Mouse (Mus musculus): ENCODE data around the gene Wnt5b. TPM values are rescaled to one million over a fixed set of nuclear protein-coding genes. Genes with fewer than 3 reads are reported as not detected.

The Wnt5b gene
- polyA plus RNA-seq, 1 experiment from 2014 or later = 0.18 TPM

GRCm38 (mm10) chr6:119475988-119476387 lies 68.2 kb downstream of the Wnt5b start:
- Histone ChIP-seq H3K9ac (ENCODE audit: low read depth, low read length) (no peak overlapping the region), H3K27ac (ENCODE audit: low read length) (no peak overlapping the region), H3K9me3 (replicated peaks; ENCODE audit: control insufficient read depth, low read length) (no peaks in the 10 kb centered on the region), H3K4me2 (ENCODE audit: low read depth, low read length) (no peak overlapping the region), H3K27me3 (ENCODE audit: control insufficient read depth, insufficient read depth, low read depth, low read length) (peaks cover 2% of the 10 kb centered on the region; the same call in 1 of the 2 replicates), H3K4me3 (ENCODE audit: low read depth, low read length) (no peak overlapping the region), H3K36me3 (ENCODE audit: control insufficient read depth, insufficient read depth) (no peaks in the 10 kb centered on the region), H3K4me1 (ENCODE audit: control insufficient read depth, low read depth, low read length) (peaks cover 22% of the 10 kb centered on the region)
- WGBS (ENCODE audit: insufficient replicate concordance) = 39% methylated on average over 6 of the region's 6 CpGs
- ATAC-seq (ENCODE audit: low read depth) = no peak

GRCm38 (mm10) chr6:119473992-119474391 lies 70.2 kb downstream of the Wnt5b start:
- WGBS (ENCODE audit: insufficient replicate concordance) = 26% methylated on average over 4 of the region's 4 CpGs
- Histone ChIP-seq H3K27me3 (ENCODE audit: control insufficient read depth, insufficient read depth, low read depth, low read length) (peaks cover 3% of the 10 kb centered on the region; the same call in 1 of the 2 replicates), H3K36me3 (ENCODE audit: control insufficient read depth, insufficient read depth) (no peaks in the 10 kb centered on the region), H3K4me1 (ENCODE audit: control insufficient read depth, low read depth, low read length) (peaks cover 13% of the 10 kb centered on the region), H3K9ac (ENCODE audit: low read depth, low read length) (no peak overlapping the region), H3K27ac (ENCODE audit: low read length) (no peak overlapping the region), H3K4me2 (ENCODE audit: low read depth, low read length) (no peak overlapping the region), H3K4me3 (ENCODE audit: low read depth, low read length) (no peak overlapping the region), H3K9me3 (replicated peaks; ENCODE audit: control insufficient read depth, low read length) (no peaks in the 10 kb centered on the region)
- no peak for ATAC-seq (ENCODE audit: low read depth)

- H3K27me3 ChIP-seq (ENCODE audit: control insufficient read depth, insufficient read depth, low read depth, low read length) = peaks cover 3% of the 10 kb centered on the region; the same call in 1 of the 2 replicates
- H3K36me3 ChIP-seq (ENCODE audit: control insufficient read depth, insufficient read depth) = no peaks in the 10 kb centered on the region
- H3K9me3 ChIP-seq (replicated peaks; ENCODE audit: control insufficient read depth, low read length) = no peaks in the 10 kb centered on the region
- no peak for ATAC-seq (ENCODE audit: low read depth)
- H3K4me2 ChIP-seq (ENCODE audit: low read depth, low read length) = no peak overlapping the region
- no peak overlapping the region for H3K9ac ChIP-seq (ENCODE audit: low read depth, low read length)
- H3K4me3 ChIP-seq (ENCODE audit: low read depth, low read length) = no peak overlapping the region
- 29% methylated on average over 7 of the region's 7 CpGs for WGBS (ENCODE audit: insufficient replicate concordance)
- peaks cover 10% of the 10 kb centered on the region for H3K4me1 ChIP-seq (ENCODE audit: control insufficient read depth, low read depth, low read length)
- H3K27ac ChIP-seq (ENCODE audit: low read length) = no peak overlapping the region
These were observed 70.7 kb downstream of the Wnt5b start for GRCm38 (mm10) chr6:119473446-119473845.

- no peak for ATAC-seq (ENCODE audit: low read depth)
- peaks cover 3% of the 10 kb centered on the region; the same call in 1 of the 2 replicates for H3K27me3 ChIP-seq (ENCODE audit: control insufficient read depth, insufficient read depth, low read depth, low read length)
- peaks cover 3% of the 10 kb centered on the region for H3K4me1 ChIP-seq (ENCODE audit: control insufficient read depth, low read depth, low read length)
- no peak overlapping the region for H3K4me3 ChIP-seq (ENCODE audit: low read depth, low read length)
- no peak overlapping the region for H3K4me2 ChIP-seq (ENCODE audit: low read depth, low read length)
- no peak overlapping the region for H3K27ac ChIP-seq (ENCODE audit: low read length)
- H3K36me3 ChIP-seq (ENCODE audit: control insufficient read depth, insufficient read depth) = no peaks in the 10 kb centered on the region
- H3K9ac ChIP-seq (ENCODE audit: low read depth, low read length) = no peak overlapping the region
- H3K9me3 ChIP-seq (replicated peaks; ENCODE audit: control insufficient read depth, low read length) = no peaks in the 10 kb centered on the region
- 35% methylated on average over 3 of the region's 3 CpGs for WGBS (ENCODE audit: insufficient replicate concordance)
These were observed 71.4 kb downstream of the Wnt5b start for GRCm38 (mm10) chr6:119472705-119473104.

- H3K9ac ChIP-seq (ENCODE audit: low read depth, low read length) = no peak overlapping the region
- H3K27ac ChIP-seq (ENCODE audit: low read length) = no peak overlapping the region
- H3K9me3 ChIP-seq (replicated peaks; ENCODE audit: control insufficient read depth, low read length) = no peaks in the 10 kb centered on the region
- ATAC-seq (ENCODE audit: low read depth) = no peak
- WGBS (ENCODE audit: insufficient replicate concordance) = 23% methylated on average over 5 of the region's 5 CpGs
- H3K4me3 ChIP-seq (ENCODE audit: low read depth, low read length) = no peak overlapping the region
- peaks cover 3% of the 10 kb centered on the region; the same call in 1 of the 2 replicates for H3K27me3 ChIP-seq (ENCODE audit: control insufficient read depth, insufficient read depth, low read depth, low read length)
- no peaks in the 10 kb centered on the region for H3K36me3 ChIP-seq (ENCODE audit: control insufficient read depth, insufficient read depth)
- no peak overlapping the region; the same call in 1 of the 2 replicates for H3K4me2 ChIP-seq (ENCODE audit: low read depth, low read length)
- peaks cover 3% of the 10 kb centered on the region for H3K4me1 ChIP-seq (ENCODE audit: control insufficient read depth, low read depth, low read length)
These were observed 72.0 kb downstream of the Wnt5b start for GRCm38 (mm10) chr6:119472135-119472534.

GRCm38 (mm10) chr6:119470777-119471176 lies 73.4 kb downstream of the Wnt5b start:
- Histone ChIP-seq H3K9ac (ENCODE audit: low read depth, low read length) (no peak overlapping the region), H3K36me3 (ENCODE audit: control insufficient read depth, insufficient read depth) (no peaks in the 10 kb centered on the region), H3K4me1 (ENCODE audit: control insufficient read depth, low read depth, low read length) (peaks cover 3% of the 10 kb centered on the region), H3K4me2 (ENCODE audit: low read depth, low read length) (no peak overlapping the region), H3K27ac (ENCODE audit: low read length) (no peak overlapping the region), H3K9me3 (replicated peaks; ENCODE audit: control insufficient read depth, low read length) (no peaks in the 10 kb centered on the region), H3K4me3 (ENCODE audit: low read depth, low read length) (no peak overlapping the region), H3K27me3 (ENCODE audit: control insufficient read depth, insufficient read depth, low read depth, low read length) (peaks cover 3% of the 10 kb centered on the region; the same call in 1 of the 2 replicates)
- 57% methylated on average over 3 of the region's 3 CpGs for WGBS (ENCODE audit: insufficient replicate concordance)
- ATAC-seq (ENCODE audit: low read depth) = no peak

GRCm38 (mm10) chr6:119467785-119468059 lies 76.4 kb downstream of the Wnt5b start:
- Histone ChIP-seq H3K36me3 (ENCODE audit: control insufficient read depth, insufficient read depth) (no peaks in the 10 kb centered on the region), H3K9me3 (replicated peaks; ENCODE audit: control insufficient read depth, low read length) (no peaks in the 10 kb centered on the region), H3K4me3 (ENCODE audit: low read depth, low read length) (no peak overlapping the region), H3K9ac (ENCODE audit: low read depth, low read length) (no peak overlapping the region), H3K4me1 (ENCODE audit: control insufficient read depth, low read depth, low read length) (no peaks in the 10 kb centered on the region; the same call in 1 of the 2 replicates), H3K27ac (ENCODE audit: low read length) (no peak overlapping the region), H3K27me3 (ENCODE audit: control insufficient read depth, insufficient read depth, low read depth, low read length) (peaks cover 3% of the 10 kb centered on the region; the same call in 1 of the 2 replicates), H3K4me2 (ENCODE audit: low read depth, low read length) (no peak overlapping the region)
- ATAC-seq (ENCODE audit: low read depth) = peak; percentile 24; the same call in 1 of the 2 replicates
- WGBS (ENCODE audit: insufficient replicate concordance) = 48% methylated on average over 2 of the region's 2 CpGs

- Histone ChIP-seq H3K4me3 (ENCODE audit: low read depth, low read length) (no peak overlapping the region), H3K4me1 (ENCODE audit: control insufficient read depth, low read depth, low read length) (no peaks in the 10 kb centered on the region; the same call in 1 of the 2 replicates), H3K9me3 (replicated peaks; ENCODE audit: control insufficient read depth, low read length) (no peaks in the 10 kb centered on the region), H3K27ac (ENCODE audit: low read length) (no peak overlapping the region), H3K27me3 (ENCODE audit: control insufficient read depth, insufficient read depth, low read depth, low read length) (peaks cover 3% of the 10 kb centered on the region; the same call in 1 of the 2 replicates), H3K9ac (ENCODE audit: low read depth, low read length) (no peak overlapping the region), H3K36me3 (ENCODE audit: control insufficient read depth, insufficient read depth) (no peaks in the 10 kb centered on the region), H3K4me2 (ENCODE audit: low read depth, low read length) (no peak overlapping the region)
- peak; percentile 59 for ATAC-seq (ENCODE audit: low read depth)
- 45% methylated on average over 10 of the region's 10 CpGs for WGBS (ENCODE audit: insufficient replicate concordance)
These were observed 77.0 kb downstream of the Wnt5b start for GRCm38 (mm10) chr6:119466921-119467784.

- H3K4me1 ChIP-seq (ENCODE audit: control insufficient read depth, low read depth, low read length) = no peaks in the 10 kb centered on the region; the same call in 1 of the 2 replicates
- H3K27me3 ChIP-seq (ENCODE audit: control insufficient read depth, insufficient read depth, low read depth, low read length) = peaks cover 3% of the 10 kb centered on the region; the same call in 1 of the 2 replicates
- H3K4me2 ChIP-seq (ENCODE audit: low read depth, low read length) = no peak overlapping the region
- ATAC-seq (ENCODE audit: low read depth) = no peak
- 87% methylated on average over 1 of the region's 1 CpGs for WGBS (ENCODE audit: insufficient replicate concordance)
- H3K36me3 ChIP-seq (ENCODE audit: control insufficient read depth, insufficient read depth) = no peaks in the 10 kb centered on the region
- H3K9me3 ChIP-seq (replicated peaks; ENCODE audit: control insufficient read depth, low read length) = no peaks in the 10 kb centered on the region
- H3K27ac ChIP-seq (ENCODE audit: low read length) = no peak overlapping the region
- no peak overlapping the region for H3K4me3 ChIP-seq (ENCODE audit: low read depth, low read length)
- H3K9ac ChIP-seq (ENCODE audit: low read depth, low read length) = no peak overlapping the region
These were observed 78.0 kb downstream of the Wnt5b start for GRCm38 (mm10) chr6:119466161-119466560.
